Mouse (Mus musculus) hematopoietic stem cell, adult 5-6 weeks (primary cell): ENCODE data around the gene Ppcdc. TPM values are rescaled to one million over a fixed set of nuclear protein-coding genes. Genes with fewer than 3 reads are reported as not detected.
A peak's percentile ranks its signal among the peaks of the same experiment; 100 is the strongest.

Source experiments
- ATAC-seq, 2 experiments: fragments of 125-278 bp in 1 of 2; replicated peaks in 1 of 2; 2 replicates each; pipeline ENCODE4 v1.8.0; 2016 to 2017; ENCODE audit warnings: inconsistent platforms in 2 of 2, mild to moderate bottlenecking in 2 of 2, moderate number of reproducible peaks in 2 of 2, low read depth in 1 of 2, moderate TSS enrichment in 1 of 2; ENCODE audit not compliant: low FRiP score in 2 of 2, poor library complexity in 2 of 2, severe bottlenecking in 2 of 2, insufficient read depth in 1 of 2, low TSS enrichment in 1 of 2
- total RNA-seq: library from RNA; stranded (forward); fragments of 172-1452, 232-1000 nt; gene quantifications from 2 replicates; pipeline ENCODE4 v1.2.3, GENCODE M21; 2017

Gene Ppcdc
- 29.9 and 37.0 TPM in 2 replicates for total RNA-seq

DNA sequence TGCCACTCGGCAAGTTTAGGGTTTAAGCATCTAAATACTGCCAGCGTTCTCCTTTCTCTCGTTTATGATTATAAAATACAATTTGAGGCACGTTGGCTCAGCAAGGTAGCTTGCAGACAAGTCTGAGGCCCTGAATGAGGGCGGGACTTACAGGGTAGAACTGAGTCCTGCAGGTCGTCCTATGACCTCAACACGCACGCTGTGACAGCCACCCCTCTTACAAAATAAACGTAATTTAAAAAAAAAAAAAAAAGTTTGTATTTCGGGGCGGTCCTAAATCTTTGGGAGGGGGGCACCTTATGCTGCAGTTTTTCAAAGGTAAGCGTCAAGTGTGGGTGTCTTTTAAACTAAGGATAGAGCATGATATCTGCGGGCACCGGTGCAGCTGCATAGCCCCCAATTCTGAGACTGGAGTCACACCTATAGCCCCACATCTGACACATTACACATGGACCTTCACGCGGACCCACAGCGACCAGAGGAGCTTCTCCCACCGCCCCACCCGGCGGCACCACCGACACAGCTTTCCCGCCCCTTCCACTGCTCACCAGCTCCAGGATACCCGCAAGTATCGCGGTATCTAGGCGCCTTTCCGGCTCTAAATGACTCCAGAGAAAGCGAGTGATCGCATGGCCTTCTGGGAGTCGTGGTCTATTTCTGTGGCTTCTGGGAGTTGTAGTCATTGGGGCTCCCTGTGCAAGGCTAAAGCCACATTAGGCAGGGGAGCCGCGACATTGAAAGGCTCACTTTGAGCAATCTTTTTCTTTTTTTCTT, at the start of gene Ppcdc:
Ppcdc (minus strand) TSS at position 603 of the 774 bp plus-strand sequence.
- ATAC-seq, result peak; percentile 98

DNA sequence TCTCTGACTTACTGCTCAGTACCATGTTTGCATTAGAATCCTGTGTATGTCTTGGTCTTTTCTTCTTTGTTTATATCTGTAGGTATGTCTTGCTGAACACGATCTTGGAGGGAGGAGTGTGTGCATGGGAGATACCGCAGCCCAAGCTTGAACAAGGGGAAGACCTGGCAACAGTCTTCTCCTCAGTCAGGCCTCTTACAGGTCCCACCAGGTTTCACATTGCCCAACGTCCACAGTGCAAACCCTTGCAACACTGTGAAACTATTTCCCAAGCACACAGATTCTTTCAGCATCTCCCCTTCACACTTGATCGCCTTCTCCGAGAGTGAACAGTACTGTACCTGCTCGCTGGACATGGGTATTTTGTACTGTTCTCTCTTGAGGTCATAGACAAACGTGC, 47.9 kb upstream of the Ppcdc start:
- ATAC-seq, result peak in 1 of 2 experiments; percentile 17; a peak in 1 of 4 replicates

- peak; percentile 65 to 85; a peak in 3 of 4 replicates for ATAC-seq
These were observed 45.9 kb upstream of the Ppcdc start for GRCm38 (mm10) chr9:57485774-57486173.

- no peak for ATAC-seq
These were observed 29.0 kb upstream of the Ppcdc start for GRCm38 (mm10) chr9:57468914-57469313.

- peak; percentile 86 to 88 for ATAC-seq
These were observed 28.1 kb upstream of the Ppcdc start, which contains the start of gene Scamp5 for GRCm38 (mm10) chr9:57467896-57468549. Scamp5 (minus strand) TSS chr9:57468060.

GRCm38 (mm10) chr9:57467271-57467771, 27.4 kb upstream of the Ppcdc start:
- no peak for ATAC-seq

DNA sequence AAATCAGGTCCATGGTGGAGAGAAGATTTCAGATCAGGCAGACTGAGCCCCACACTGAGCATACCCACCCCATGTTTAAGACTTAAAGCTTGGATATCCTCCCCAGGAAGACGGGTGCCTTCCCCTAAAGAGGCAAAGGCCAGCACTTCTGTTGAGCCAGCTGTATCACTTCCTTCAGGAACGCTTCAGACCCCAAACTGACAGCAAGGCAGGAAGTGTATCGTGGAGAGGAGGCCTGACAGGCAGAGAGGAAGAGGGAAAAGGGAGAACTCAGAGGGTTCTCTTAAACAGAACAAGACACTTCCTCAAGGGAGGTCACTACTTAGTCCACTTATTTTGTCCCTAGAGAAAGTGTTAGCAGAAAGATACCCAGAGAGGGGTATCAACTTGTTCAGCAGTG, 26.2 kb upstream of the Ppcdc start:
- ATAC-seq, result no peak

- ATAC-seq, result no peak
These were observed 22.9 kb upstream of the Ppcdc start for GRCm38 (mm10) chr9:57462866-57463265.

- no peak for ATAC-seq
These were observed 19.8 kb upstream of the Ppcdc start for GRCm38 (mm10) chr9:57459707-57460106.

GRCm38 (mm10) chr9:57453516-57453915, 13.6 kb upstream of the Ppcdc start:
- no peak for ATAC-seq

- no peak for ATAC-seq
These were observed 12.9 kb upstream of the Ppcdc start for GRCm38 (mm10) chr9:57452624-57453462.

GRCm38 (mm10) chr9:57449715-57450114, 9.8 kb upstream of the Ppcdc start:
- no peak for ATAC-seq

- ATAC-seq, result no peak
These were observed 696 bp upstream of the Ppcdc start for GRCm38 (mm10) chr9:57440620-57441019.

- ATAC-seq, result no peak
These were observed 841 bp downstream of the Ppcdc start for GRCm38 (mm10) chr9:57439083-57439482.

GRCm38 (mm10) chr9:57437896-57438614, 1.9 kb downstream of the Ppcdc start:
- ATAC-seq, result no peak

DNA sequence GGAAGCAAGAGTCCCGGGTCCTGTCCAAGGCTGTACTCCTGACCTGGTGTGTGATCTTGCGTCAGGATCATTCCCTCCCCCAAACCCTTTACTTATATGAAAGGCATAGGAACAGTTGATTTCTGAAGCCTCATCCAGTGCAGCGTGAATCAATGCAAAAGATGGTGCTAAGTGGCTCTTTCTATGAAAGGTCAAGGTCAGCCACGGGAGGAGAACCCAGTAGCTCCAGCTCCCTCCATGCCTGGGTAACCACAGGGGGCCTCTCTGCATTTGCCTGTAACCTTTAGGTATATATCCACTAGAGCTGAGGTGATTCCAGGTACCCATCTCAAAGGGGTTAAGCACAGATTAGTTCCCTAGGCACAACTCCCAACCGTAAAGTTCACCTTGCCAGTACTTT, 3.8 kb downstream of the Ppcdc start:
- no peak for ATAC-seq
